Mouse (Mus musculus) testis, adult 2 months (tissue): ENCODE data around the gene BC025920.

Experiments used
- CTCF ChIP-seq: fragments of 200-500 bp; IDR thresholded peaks from 2 replicates; pipeline ENCODE4 v1.5.1; 2012; ENCODE audit warnings: low read depth, mild to moderate bottlenecking, inconsistent platforms, low read length, moderate library complexity; ENCODE audit not compliant: control insufficient read depth, insufficient read depth, insufficient replicate concordance
- POLR2A ChIP-seq: fragments of 200-500 bp; IDR thresholded peaks from 2 replicates; pipeline ENCODE4 v1.6.1; 2012; ENCODE audit warnings: low read depth, mild to moderate bottlenecking, inconsistent platforms, low read length, moderate library complexity; ENCODE audit not compliant: control insufficient read depth

GRCm38 (mm10) chr10:81562411-81562810 is 43.7 kb upstream of the BC025920 start:
- TF ChIP-seq POLR2A = no peak
- TF ChIP-seq CTCF = no peak
